Mouse (Mus musculus) brain, embryonic 18.5 days (tissue): Measurements from ENCODE around the gene Plb1.

Source experiments
- DNase-seq: peaks from one replicate; pipeline ENCODE4 v3.0.0-alpha.2; 2012; ENCODE audit warnings: low read depth, low spot score

The Plb1 gene

GRCm38 (mm10) chr5:32332591-32332990 is 100.1 kb downstream of the Plb1 start:
- no peak for DNase-seq

DNA sequence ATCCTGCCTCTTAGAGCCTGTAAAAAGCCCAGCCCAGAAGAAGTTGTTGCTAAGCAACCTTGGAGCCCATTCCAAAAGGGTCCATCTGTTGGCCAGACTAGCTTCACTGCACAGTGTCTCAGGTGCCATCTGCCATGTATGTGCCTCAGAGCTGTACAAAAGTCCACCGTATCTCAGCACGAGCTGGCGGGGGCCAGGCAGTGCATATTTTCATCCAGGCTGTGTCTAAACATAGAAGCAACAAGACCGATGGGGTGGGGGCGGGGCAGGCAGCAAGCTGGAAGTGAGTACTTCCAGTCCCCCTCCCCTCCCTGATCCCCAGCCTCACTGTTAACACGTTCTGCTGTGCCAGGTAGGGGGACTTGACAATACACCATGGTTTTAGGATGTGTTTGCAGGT is 102.7 kb downstream of the Plb1 start:
- DNase-seq: peak; percentile 71

GRCm38 (mm10) chr5:32336092-32336491 is 103.6 kb downstream of the Plb1 start:
- no peak for DNase-seq

- DNase-seq: no peak
These were observed 104.8 kb downstream of the Plb1 start for GRCm38 (mm10) chr5:32337336-32337735.

- DNase-seq: no peak
These were observed 105.8 kb downstream of the Plb1 start for GRCm38 (mm10) chr5:32338339-32338738.

DNA sequence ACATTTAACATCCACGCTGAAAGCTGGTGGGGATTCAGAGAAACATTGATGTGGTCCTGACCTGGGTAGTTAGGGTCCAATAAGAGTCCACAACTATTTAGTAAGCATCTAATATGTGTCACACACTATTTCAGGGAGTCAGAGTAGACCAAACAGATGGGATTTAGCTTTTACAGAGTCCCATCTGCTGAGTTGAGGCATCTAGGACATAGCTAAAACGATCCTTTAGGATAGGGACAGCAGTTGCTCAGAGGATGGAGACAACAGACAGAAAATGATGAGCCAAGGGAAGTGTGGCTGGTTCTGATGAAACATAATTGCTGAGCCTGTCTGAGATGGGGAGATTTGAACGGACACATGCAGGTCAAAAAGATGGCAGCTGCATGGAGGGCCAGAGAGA is 106.3 kb downstream of the Plb1 start:
- no peak for DNase-seq

GRCm38 (mm10) chr5:32340246-32340645 is 107.7 kb downstream of the Plb1 start:
- DNase-seq: no peak

GRCm38 (mm10) chr5:32342711-32343285 is 110.3 kb downstream of the Plb1 start:
- no peak for DNase-seq

DNA sequence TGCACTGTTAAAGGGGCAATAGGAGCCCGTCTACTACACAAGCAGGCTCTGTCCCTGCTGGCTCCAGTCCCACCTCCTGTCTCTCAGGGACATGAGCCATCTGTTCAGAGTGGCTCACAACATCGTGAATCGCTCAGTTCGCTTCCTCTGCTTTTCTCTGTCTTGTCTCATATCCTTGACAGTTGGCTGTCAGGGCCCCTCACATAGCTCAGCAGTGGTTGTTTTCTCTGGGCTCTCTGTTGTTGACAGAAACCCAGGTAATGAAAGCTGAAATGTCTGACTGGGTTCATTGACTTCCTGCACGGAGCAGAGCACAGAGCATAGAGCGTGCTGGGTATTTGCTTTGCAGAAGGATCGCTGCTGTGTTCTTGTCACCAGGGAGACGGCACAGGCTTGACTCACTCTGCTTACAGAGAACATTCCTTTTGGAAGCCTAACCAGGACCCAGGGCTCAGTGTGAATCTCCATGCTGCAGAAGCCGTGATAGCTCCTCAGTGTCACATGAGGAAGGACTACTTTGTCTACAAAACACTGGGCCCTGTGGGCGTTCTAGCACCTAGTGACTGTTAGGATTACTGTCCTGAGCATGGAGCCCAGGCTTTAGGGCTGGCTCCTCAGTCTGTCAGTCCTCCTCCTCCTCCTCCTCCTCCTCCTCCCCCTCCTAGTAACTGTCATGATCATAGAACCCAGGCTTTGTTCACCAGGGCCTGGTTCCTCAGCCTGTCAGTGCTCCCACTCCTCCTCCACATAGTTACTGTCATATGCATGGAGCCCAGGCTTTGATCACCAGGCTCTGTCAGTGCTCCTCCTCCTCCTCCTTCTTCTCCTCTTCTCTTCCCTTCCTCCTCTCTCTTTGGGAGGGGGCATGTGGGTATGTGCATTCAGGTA is 113.8 kb downstream of the Plb1 start:
- DNase-seq: peak; percentile 24

GRCm38 (mm10) chr5:32349718-32350117 is 117.2 kb downstream of the Plb1 start:
- DNase-seq: no peak

DNA sequence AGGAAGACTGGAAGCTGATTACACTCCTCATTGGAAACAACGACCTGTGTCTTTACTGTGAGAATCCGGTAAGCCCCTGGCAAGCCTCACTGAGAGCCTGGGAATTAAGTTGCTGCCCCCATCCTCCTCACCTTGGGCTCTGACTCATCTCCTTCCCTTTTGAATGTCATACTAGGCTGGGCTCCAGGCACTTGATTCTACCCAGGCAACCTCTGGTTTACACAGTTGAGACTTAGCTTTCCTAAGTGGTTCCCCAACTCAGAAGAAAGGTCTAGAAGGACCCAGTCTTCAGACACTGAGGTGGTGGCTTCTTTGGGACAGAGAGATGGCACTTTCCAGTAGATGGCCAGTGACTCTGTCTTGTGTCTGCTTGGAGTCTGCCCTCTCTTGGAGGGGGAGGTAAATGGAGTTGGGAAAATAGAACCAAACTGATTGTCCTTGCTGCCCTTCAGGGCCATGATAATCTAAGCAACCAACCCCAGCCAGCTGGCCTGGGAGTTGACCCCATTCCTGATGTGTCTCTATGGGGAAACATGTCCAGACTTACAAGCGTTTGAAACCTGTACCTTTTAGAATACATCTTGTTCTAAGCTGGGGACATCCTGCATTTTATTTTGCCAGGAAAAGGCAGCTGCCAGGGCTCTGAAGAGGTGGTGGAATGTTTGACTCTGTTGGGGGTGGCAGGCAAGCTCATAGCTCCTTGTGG is 118.2 kb downstream of the Plb1 start:
- DNase-seq: no peak

GRCm38 (mm10) chr5:32351721-32352465 is 119.4 kb downstream of the Plb1 start:
- no peak for DNase-seq

GRCm38 (mm10) chr5:32352845-32353244 is 120.3 kb downstream of the Plb1 start:
- DNase-seq: no peak

- DNase-seq: no peak
These were observed 120.8 kb downstream of the Plb1 start for GRCm38 (mm10) chr5:32353280-32353679.

DNA sequence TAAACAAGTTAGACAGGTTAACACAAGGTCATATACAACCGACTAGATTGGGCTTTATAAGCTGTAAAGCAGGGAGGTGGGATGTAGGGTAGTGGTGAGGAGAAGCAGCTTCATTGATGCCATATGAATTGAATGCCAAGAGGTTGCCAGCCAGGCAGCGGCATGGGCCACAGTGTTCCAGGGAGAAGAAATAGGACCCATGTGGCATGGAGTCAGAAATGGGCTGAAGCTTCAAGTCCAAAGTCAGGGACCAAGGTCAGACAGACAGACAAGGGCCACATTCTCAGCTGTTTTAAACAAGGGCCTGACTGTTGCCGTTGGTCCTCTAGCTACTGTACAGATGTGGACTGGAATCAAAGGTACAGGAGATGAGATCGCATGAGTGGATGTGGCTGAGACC is 128.0 kb downstream of the Plb1 start:
- no peak for DNase-seq

DNA sequence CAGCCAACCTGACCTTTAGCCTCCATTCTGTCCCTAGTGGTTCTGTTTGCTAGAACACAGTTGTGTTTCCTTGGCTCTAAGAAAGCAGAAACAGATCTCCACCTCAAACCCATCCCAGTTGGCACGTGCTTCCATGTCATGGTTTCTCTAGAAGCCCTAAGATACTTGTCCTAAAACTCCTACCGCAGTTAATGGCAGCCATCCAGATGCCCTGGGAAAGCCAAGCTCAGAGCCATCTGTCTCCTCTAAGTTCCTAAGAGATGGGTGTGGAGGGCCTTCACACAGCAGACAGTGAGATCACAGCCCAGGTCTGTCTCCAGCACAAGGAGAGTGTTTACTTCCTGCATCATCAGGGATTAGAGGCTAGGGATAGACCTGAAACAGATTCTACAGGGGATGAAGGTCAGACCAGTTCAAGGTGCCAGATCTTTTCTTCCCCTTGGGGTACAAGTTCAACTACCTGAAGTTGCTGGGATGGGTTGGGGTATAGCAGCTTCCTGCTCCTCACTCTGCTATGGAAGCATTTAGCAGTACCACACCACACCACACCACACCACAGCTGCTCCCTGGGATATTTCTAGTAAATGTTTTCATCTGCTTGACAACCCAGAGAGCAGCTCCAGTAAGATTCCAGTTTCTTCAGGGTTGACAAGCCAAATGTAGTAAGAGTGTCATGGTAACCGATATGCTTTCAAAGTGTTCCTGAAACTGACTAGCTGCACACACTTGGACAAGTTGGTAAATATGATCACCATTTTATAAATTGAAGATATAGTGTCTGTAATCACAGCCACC is 129.1 kb downstream of the Plb1 start:
- DNase-seq: no peak

- no peak for DNase-seq
These were observed 136.9 kb downstream of the Plb1 start for GRCm38 (mm10) chr5:32369391-32369790.

GRCm38 (mm10) chr5:32371239-32371638 is 138.7 kb downstream of the Plb1 start:
- DNase-seq: no peak

GRCm38 (mm10) chr5:32378546-32378945 is 146.0 kb downstream of the Plb1 start:
- DNase-seq: no peak

- no peak for DNase-seq
These were observed 156.1 kb downstream of the Plb1 start for GRCm38 (mm10) chr5:32388656-32389055.

GRCm38 (mm10) chr5:32390295-32390694 is 157.8 kb downstream of the Plb1 start:
- DNase-seq: no peak
